8 mouse cellular contexts compared by ENCODE assay signal in the genomic region with DNA sequence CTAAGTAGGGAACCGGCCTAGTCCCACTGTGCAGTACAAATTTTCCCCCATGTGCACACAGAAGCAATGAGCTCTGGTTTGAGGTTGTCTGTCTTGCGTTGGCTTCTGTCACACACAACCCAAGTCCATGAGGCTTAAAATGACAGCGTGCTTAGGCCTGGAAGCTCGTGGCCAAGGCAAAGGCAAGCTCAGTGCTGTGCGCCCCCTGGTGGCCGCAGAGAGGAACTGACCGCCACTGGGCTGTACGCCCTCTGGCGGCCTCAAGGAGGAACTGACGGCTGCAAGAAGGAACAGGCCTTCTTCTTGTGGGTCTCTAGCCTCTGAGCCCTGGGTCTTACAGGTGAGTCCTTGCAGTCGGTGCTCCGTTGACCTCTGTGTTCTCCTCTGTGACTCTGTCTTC. TPM values are rescaled to one million over a fixed set of nuclear protein-coding genes. Genes with fewer than 3 reads are reported as not detected.
DNase-seq lines count a peak whose midpoint lies in the region; ATAC-seq and TF ChIP-seq lines count a peak whose summit lies in the region.

No protein-coding gene starts in this region.

- 23% methylated on average over 12 of the region's 12 CpGs for WGBS in hindbrain, embryonic 11.5 days
- WGBS in hindbrain, embryonic 12.5 days, result 17% methylated on average over 12 of the region's 12 CpGs
- 16% methylated on average over 12 of the region's 12 CpGs for WGBS in forebrain, embryonic 14.5 days

- no peaks in the 10 kb centered on the region for H3K27me3 ChIP-seq in hindbrain, embryonic 11.5 days (ENCODE audit: control insufficient read depth, insufficient read depth, low read length)
- H3K27me3 ChIP-seq in hindbrain, embryonic 12.5 days, result no peaks in the 10 kb centered on the region
- no peaks in the 10 kb centered on the region for H3K27me3 ChIP-seq in forebrain, embryonic 14.5 days (replicated peaks; ENCODE audit: control insufficient read depth, insufficient read depth, low read length)
- no peaks in the 10 kb centered on the region for H3K27me3 ChIP-seq in testis, adult 2 months (ENCODE audit: control insufficient read depth, insufficient read depth, low read length)

- H3K9ac ChIP-seq in hindbrain, embryonic 11.5 days (ENCODE audit: low read depth, low read length), result no peak overlapping the region
- H3K9ac ChIP-seq in hindbrain, embryonic 12.5 days, result no peak overlapping the region
- H3K9ac ChIP-seq in forebrain, embryonic 14.5 days (ENCODE audit: low read length), result no peak overlapping the region

- H3K4me2 ChIP-seq in hindbrain, embryonic 11.5 days (replicated peaks; ENCODE audit: low read depth, low read length), result no peak overlapping the region
- no peak overlapping the region for H3K4me2 ChIP-seq in hindbrain, embryonic 12.5 days (replicated peaks)
- no peak overlapping the region for H3K4me2 ChIP-seq in forebrain, embryonic 14.5 days (ENCODE audit: low read length)

- H3K4me3 ChIP-seq in hindbrain, embryonic 11.5 days (ENCODE audit: low read depth, low read length), result no peak overlapping the region
- no peak overlapping the region for H3K4me3 ChIP-seq in hindbrain, embryonic 12.5 days
- no peak overlapping the region for H3K4me3 ChIP-seq in forebrain, embryonic 14.5 days (ENCODE audit: low read depth, low read length)
- H3K4me3 ChIP-seq in testis, adult 2 months (ENCODE audit: control insufficient read depth, low read depth, low read length), result no peak overlapping the region

- no peak overlapping the region for H3K27ac ChIP-seq in hindbrain, embryonic 11.5 days (ENCODE audit: low read depth, low read length)
- H3K27ac ChIP-seq in hindbrain, embryonic 12.5 days, result no peak overlapping the region
- no peak overlapping the region for H3K27ac ChIP-seq in forebrain, embryonic 14.5 days (ENCODE audit: low read depth, low read length)
- no peak overlapping the region for H3K27ac ChIP-seq in testis, adult 2 months (ENCODE audit: control insufficient read depth, insufficient read depth, low read depth, low read length)

- ATAC-seq in hindbrain, embryonic 11.5 days (ENCODE audit: low FRiP score), result no peak
- no peak for ATAC-seq in hindbrain, embryonic 12.5 days (ENCODE audit: low FRiP score)
- ATAC-seq in CD4-positive, CD25-positive, alpha-beta regulatory T cell, adult 4 months, result peak; percentile 66
- ATAC-seq in forebrain, embryonic 14.5 days, result no peak
- peak; percentile 97 for ATAC-seq in megakaryocyte progenitor cell, adult 5-6 weeks (replicated peaks; ENCODE audit: poor library complexity)

- H3K36me3 ChIP-seq in hindbrain, embryonic 11.5 days (ENCODE audit: control insufficient read depth, insufficient read depth, low read length), result no peaks in the 10 kb centered on the region
- H3K36me3 ChIP-seq in hindbrain, embryonic 12.5 days, result no peaks in the 10 kb centered on the region
- H3K36me3 ChIP-seq in forebrain, embryonic 14.5 days (ENCODE audit: control insufficient read depth, insufficient read depth, low read length), result no peaks in the 10 kb centered on the region
- H3K36me3 ChIP-seq in testis, adult 2 months (ENCODE audit: control insufficient read depth, insufficient read depth, low read length), result no peaks in the 10 kb centered on the region

- TF ChIP-seq POLR2A in testis, adult 2 months (IDR thresholded peaks at IDR 0.05; ENCODE audit: control insufficient read depth, low read depth, low read length), result no peak

- H3K4me1 ChIP-seq in hindbrain, embryonic 11.5 days (replicated peaks; ENCODE audit: control insufficient read depth, insufficient read depth, low read length), result no peaks in the 10 kb centered on the region
- H3K4me1 ChIP-seq in hindbrain, embryonic 12.5 days, result no peaks in the 10 kb centered on the region
- H3K4me1 ChIP-seq in forebrain, embryonic 14.5 days (ENCODE audit: control insufficient read depth, insufficient read depth, low read length), result no peaks in the 10 kb centered on the region
- H3K4me1 ChIP-seq in testis, adult 2 months (ENCODE audit: control insufficient read depth, insufficient read depth, low read length), result peaks cover 5% of the 10 kb centered on the region

- DNase-seq in hindbrain, embryonic 11.5 days (ENCODE audit: low spot score), result peak; percentile 83
- DNase-seq in adrenal gland, postnatal 10 days, result peak; percentile 76
- peak; percentile 54 for DNase-seq in forebrain, embryonic 14.5 days (ENCODE audit: low spot score)
- peak; percentile 39 to 54 for DNase-seq in left cerebral cortex, postnatal 14 days (ENCODE audit: low spot score in 2 of 2)

- intact Hi-C loops in left cerebral cortex, postnatal 14 days (cut with DNase I), result loop anchor here (5.0 kb wide), 1 partner anchor 325 kb away; no protein-coding TSS in a partner anchor

- peak; percentile 100 for TF ChIP-seq CTCF in testis, adult 2 months (IDR thresholded peaks at IDR 0.05; ENCODE audit: control insufficient read depth, insufficient read depth, insufficient replicate concordance, low read depth, low read length)

- H3K9me3 ChIP-seq in hindbrain, embryonic 11.5 days (ENCODE audit: control insufficient read depth, low read length), result no peaks in the 10 kb centered on the region
- H3K9me3 ChIP-seq in hindbrain, embryonic 12.5 days (replicated peaks), result no peaks in the 10 kb centered on the region
- H3K9me3 ChIP-seq in forebrain, embryonic 14.5 days (replicated peaks; ENCODE audit: control insufficient read depth, low read length), result no peaks in the 10 kb centered on the region

RNA-seq across cellular contexts. Expression of a gene that starts 13.5 kb away (rescaled TPM):
- polyA plus RNA-seq in hindbrain, embryonic 11.5 days (2014; fragmentation: Nextera tagmentation; extraction: Ambion mirVana), result 23.0 and 28.7 TPM in 2 replicates
- polyA plus RNA-seq in hindbrain, embryonic 12.5 days (2016; fragmentation: Nextera tagmentation; extraction: Ambion mirVana), result 26.3 and 28.2 TPM in 2 replicates
- polyA plus RNA-seq in CD4-positive, CD25-positive, alpha-beta regulatory T cell, adult 4 months (2017; shearing (Covaris generic)), result 10 to 100 TPM; 14.0 to 23.1 TPM
- total RNA-seq in adrenal gland, postnatal 10 days (2021), result 10 to 100 TPM; 21.1 to 22.7 TPM
- 12.8 and 15.0 TPM in 2 replicates for polyA plus RNA-seq in forebrain, embryonic 14.5 days (2014; fragmentation: Nextera tagmentation; extraction: Ambion mirVana)
- total RNA-seq in left cerebral cortex, postnatal 14 days (2021), result 10 to 100 TPM; 21.4 TPM
- total RNA-seq in megakaryocyte progenitor cell, adult 5-6 weeks (2015), result 9.6 and 14.1 TPM in 2 replicates
- 17.6 and 19.1 TPM in 2 replicates for total RNA-seq in megakaryocyte progenitor cell, adult 5-6 weeks (2017)
- polyA plus RNA-seq in testis, adult 2 months (2012; rRNA removed), result 11.8 and 12.2 TPM in 2 replicates

Comparison
In these comparisons a context has a peak if more than half of its experiments do, and no peak if none do; other contexts are left out.
1. ATAC-seq: peak in CD4-positive, CD25-positive, alpha-beta regulatory T cell, adult 4 months (single experiment) and megakaryocyte progenitor cell, adult 5-6 weeks (single experiment); none in hindbrain, embryonic 11.5 days (single experiment), hindbrain, embryonic 12.5 days (single experiment) and forebrain, embryonic 14.5 days (single experiment).
2. Peak in every context shown above with its lines, with median percentiles within 50 percentile points of each other: DNase-seq.